Mouse (Mus musculus) MEL (cell line): ENCODE results near the gene Vstm2b. TPM values are rescaled to one million over a fixed set of nuclear protein-coding genes. Genes with fewer than 3 reads are reported as not detected.

Experiments used
- DNase-seq: peaks from one replicate; pipeline ENCODE4 v3.0.0; 2011; ENCODE audit warnings: low read depth, low spot score
- H3K27ac ChIP-seq: 2 replicates; pipeline ENCODE4 v1.5.1; 2012; ENCODE audit warnings: low read depth, mild to moderate bottlenecking, control low read depth, low read length, moderate library complexity; ENCODE audit not compliant: control insufficient read depth
- H3K27me3 ChIP-seq, 2 experiments: fragments of 150-350 bp in 1 of 2; sonication (generic) in 1 of 2; 2 replicates each; pipeline ENCODE4 v1.6.1; 2012; ENCODE audit warnings: low read length in 2 of 2, mild to moderate bottlenecking in 2 of 2, improper control_type of control experiment in 1 of 2, moderate library complexity in 1 of 2; ENCODE audit not compliant: insufficient read depth in 2 of 2, control insufficient read depth in 1 of 2
- H3K36me3 ChIP-seq, 2 experiments: 2 replicates each; pipeline ENCODE4 v1.6.1; 2012 to 2014; ENCODE audit warnings: low read length in 2 of 2, improper control_type of control experiment in 1 of 2, inconsistent platforms in 1 of 2, mild to moderate bottlenecking in 1 of 2; ENCODE audit not compliant: insufficient read depth in 2 of 2, control insufficient read depth in 1 of 2
- H3K4me1 ChIP-seq, 2 experiments: fragments of 150-350 bp in 1 of 2; sonication (generic) in 1 of 2; 2 replicates each; pipeline ENCODE4 v1.6.1; 2012; ENCODE audit warnings: low read length in 2 of 2, improper control_type of control experiment in 1 of 2, mild to moderate bottlenecking in 1 of 2; ENCODE audit not compliant: insufficient read depth in 2 of 2, control insufficient read depth in 1 of 2
- H3K4me3 ChIP-seq, 2 experiments: fragments of 150-350 bp in 1 of 2; sonication (generic) in 1 of 2; 2 replicates each; pipeline ENCODE4 v1.5.1; 2012; ENCODE audit warnings: low read depth in 2 of 2, low read length in 2 of 2, mild to moderate bottlenecking in 2 of 2, moderate library complexity in 2 of 2, control low read depth in 1 of 2, improper control_type of control experiment in 1 of 2; ENCODE audit not compliant: control insufficient read depth in 1 of 2, insufficient read depth in 1 of 2
- H3K79me2 ChIP-seq: 2 replicates; pipeline ENCODE4 v1.6.1; 2012; ENCODE audit warnings: mild to moderate bottlenecking, low read length, moderate library complexity; ENCODE audit not compliant: control insufficient read depth, poor library complexity, insufficient read depth
- H3K9ac ChIP-seq: 2 replicates; pipeline ENCODE4 v1.6.1; 2012; ENCODE audit warnings: low read depth, mild to moderate bottlenecking, control low read depth, low read length, moderate library complexity; ENCODE audit not compliant: control insufficient read depth, poor library complexity, severe bottlenecking
- H3K9me3 ChIP-seq: fragments of 150-350 bp; sonication (generic); replicated peaks from 2 replicates; pipeline ENCODE4 v1.6.1; 2012; ENCODE audit warnings: mild to moderate bottlenecking, low read length, improper control_type of control experiment, moderate library complexity; ENCODE audit not compliant: insufficient read depth
- CHD1 ChIP-seq: IDR thresholded peaks from 2 replicates; pipeline ENCODE4 v1.6.1; 2012; ENCODE audit warnings: low read depth, mild to moderate bottlenecking, inconsistent platforms, low read length, improper control_type of control experiment
- CHD2 ChIP-seq: IDR thresholded peaks from 2 replicates; pipeline ENCODE4 v1.6.1; 2011; ENCODE audit warnings: low read length, improper control_type of control experiment
- ELF1 ChIP-seq: IDR thresholded peaks from 2 replicates; pipeline ENCODE4 v1.6.1; 2014; ENCODE audit warnings: low read depth, mild to moderate bottlenecking, inconsistent platforms, low read length, improper control_type of control experiment, moderate library complexity
- GABPA ChIP-seq: IDR thresholded peaks from 2 replicates; pipeline ENCODE4 v1.6.1; 2012; ENCODE audit warnings: low read depth, mild to moderate bottlenecking, inconsistent platforms, low read length, improper control_type of control experiment, moderate library complexity
- HCFC1 ChIP-seq: IDR thresholded peaks from 2 replicates; pipeline ENCODE4 v1.6.1; 2012; ENCODE audit warnings: low read depth, mild to moderate bottlenecking, inconsistent platforms, low read length, improper control_type of control experiment, moderate library complexity
- MXI1 ChIP-seq: IDR thresholded peaks from 2 replicates; pipeline ENCODE4 v1.6.1; 2011; ENCODE audit warnings: mild to moderate bottlenecking, low read depth, low read length, improper control_type of control experiment
- POLR2A ChIP-seq, 2 experiments: IDR thresholded peaks; 2 replicates each; pipeline ENCODE4 v1.6.1; 2011 to 2012; ENCODE audit warnings: low read length in 2 of 2, mild to moderate bottlenecking in 2 of 2, control low read depth in 1 of 2, improper control_type of control experiment in 1 of 2, low read depth in 1 of 2, moderate library complexity in 1 of 2; ENCODE audit not compliant: control insufficient read depth in 1 of 2, insufficient read depth in 1 of 2, poor library complexity in 1 of 2
- POLR2AphosphoS2 ChIP-seq: IDR thresholded peaks from 2 replicates; pipeline ENCODE4 v1.6.1; 2011; ENCODE audit warnings: low read length, improper control_type of control experiment
- POLR2AphosphoS5 ChIP-seq: IDR thresholded peaks from 2 replicates; pipeline ENCODE4 v1.6.1; 2012; ENCODE audit warnings: low read depth, borderline replicate concordance, mild to moderate bottlenecking, inconsistent platforms, low read length, moderate library complexity, mixed read lengths
- RCOR1 ChIP-seq: IDR thresholded peaks from 2 replicates; pipeline ENCODE4 v1.6.1; 2012; ENCODE audit warnings: low read depth, mild to moderate bottlenecking, inconsistent platforms, low read length, improper control_type of control experiment
- SIN3A ChIP-seq: IDR thresholded peaks from 2 replicates; pipeline ENCODE4 v1.6.1; 2012; ENCODE audit warnings: low read length, improper control_type of control experiment, inconsistent platforms
- UBTF ChIP-seq: IDR thresholded peaks from 2 replicates; pipeline ENCODE4 v1.6.1; 2012; ENCODE audit warnings: low read depth, mild to moderate bottlenecking, inconsistent platforms, low read length, improper control_type of control experiment, moderate library complexity, borderline replicate concordance; ENCODE audit not compliant: insufficient read depth
- ZKSCAN1 ChIP-seq: IDR thresholded peaks from 2 replicates; pipeline ENCODE4 v1.6.1; 2012; ENCODE audit warnings: low read depth, mild to moderate bottlenecking, inconsistent platforms, low read length, improper control_type of control experiment, moderate library complexity
- ZMIZ1 ChIP-seq: IDR thresholded peaks from 2 replicates; pipeline ENCODE4 v1.6.1; 2012; ENCODE audit warnings: low read depth, mild to moderate bottlenecking, inconsistent platforms, low read length, improper control_type of control experiment, moderate library complexity
- ZNF384 ChIP-seq: IDR thresholded peaks from 2 replicates; pipeline ENCODE4 v1.6.1; 2012; ENCODE audit warnings: low read depth, mild to moderate bottlenecking, inconsistent platforms, low read length, improper control_type of control experiment
- polyA plus RNA-seq, 2 experiments: library from polyadenylated mRNA; stranded (reverse) in 1 of 2; unstranded in 1 of 2; fragments of >175 nt in 1 of 2; fragments of >200 nt in 1 of 2; gene quantifications; 2 replicates each; pipeline versions ENCODE4 v1.2.1 to v1.2.4; 2012; ENCODE audit warnings: low replicate concordance in 2 of 2, low read depth in 1 of 2; ENCODE audit not compliant: insufficient read length in 2 of 2, insufficient read depth in 1 of 2, missing spikeins in 1 of 2
- total RNA-seq: library from RNA; depleted of rRNA; stranded (reverse); fragments of 300-350 nt; gene quantifications from 2 replicates; pipeline ENCODE4 v1.2.3, GENCODE M21; 2012

Gene Vstm2b
- total and polyA plus RNA-seq, 3 experiments, result not detected

DNA sequence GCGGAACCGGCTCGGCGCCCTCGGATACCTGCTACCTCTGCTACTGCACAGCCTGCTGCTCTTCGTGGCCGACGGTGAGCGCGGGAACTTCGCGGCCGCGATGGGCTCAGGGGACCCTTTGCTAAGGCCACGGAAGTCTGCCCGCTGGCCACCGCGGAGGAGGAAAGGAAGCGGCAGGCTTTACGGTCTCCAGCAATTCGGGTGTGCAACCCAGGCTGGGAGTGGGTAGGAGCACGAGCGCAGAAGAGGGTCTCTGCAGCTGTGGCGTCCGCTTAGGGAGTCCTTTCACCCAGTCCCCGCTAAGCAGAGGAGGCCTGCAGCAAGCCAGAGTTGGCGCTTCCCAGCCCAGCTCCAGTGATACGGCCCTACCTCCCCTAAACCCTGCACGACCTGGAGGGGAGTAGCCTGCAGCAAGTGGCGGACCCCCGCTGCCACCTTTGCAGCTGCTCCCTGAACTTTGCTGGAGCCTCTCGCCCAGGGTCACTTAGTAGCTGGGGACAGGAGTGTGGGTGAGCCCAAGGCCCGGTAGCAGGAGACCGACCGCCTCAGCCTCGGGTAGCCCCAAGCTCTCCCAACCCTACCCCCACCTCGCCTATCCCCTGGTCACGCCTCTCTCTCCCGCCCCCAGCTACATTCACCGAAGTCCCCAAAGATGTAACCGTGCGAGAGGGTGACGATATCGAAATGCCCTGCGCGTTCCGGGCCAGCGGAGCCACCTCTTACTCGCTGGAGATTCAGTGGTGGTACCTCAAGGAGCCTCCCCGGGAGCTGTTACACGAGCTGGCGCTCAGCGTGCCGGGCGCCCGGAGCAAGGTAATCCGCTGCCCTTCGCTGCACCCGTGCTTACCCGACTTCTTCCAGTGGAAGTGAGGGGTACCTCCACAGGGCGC lies 1.5 kb downstream of the Vstm2b start:
- H3K9ac ChIP-seq, result no peak overlapping the region
- no peaks in the 10 kb centered on the region for H3K36me3 ChIP-seq
- DNase-seq, result no peak

DNA sequence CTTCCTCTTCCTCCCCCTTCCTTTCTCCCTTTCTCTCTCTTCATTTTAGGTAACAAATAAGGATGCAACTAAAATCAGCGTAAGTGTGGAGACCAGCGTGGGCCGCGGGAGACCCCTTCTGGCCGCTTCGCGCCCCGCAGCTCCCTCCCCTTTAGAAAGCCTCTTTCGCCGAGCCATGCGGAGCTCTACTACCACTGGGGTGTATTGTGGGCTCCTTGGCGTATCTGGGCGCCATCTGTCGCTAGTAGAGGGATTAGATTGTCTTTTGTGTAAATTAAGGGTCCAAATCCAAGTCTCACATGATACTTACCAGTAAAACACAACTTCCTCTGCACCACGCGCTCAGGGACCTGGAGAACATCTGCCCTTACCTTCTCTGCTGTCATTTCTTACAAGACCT lies 3.1 kb downstream of the Vstm2b start:
- no peak for DNase-seq
- Histone ChIP-seq H3K27me3 (no peaks in the 10 kb centered on the region), H3K4me3 (no peak overlapping the region)
- TF ChIP-seq RCOR1, result no peak
- TF ChIP-seq HCFC1, result no peak
- TF ChIP-seq CHD2, result no peak
- TF ChIP-seq CHD1, result no peak
- no peak for TF ChIP-seq ZMIZ1
- TF ChIP-seq, all 39 proteins: peak for 0
- no peaks in the 10 kb centered on the region for H3K9me3 ChIP-seq
- no peaks in the 10 kb centered on the region for H3K4me1 ChIP-seq
- no peaks in the 10 kb centered on the region for H3K36me3 ChIP-seq
- no peaks in the 10 kb centered on the region for H3K79me2 ChIP-seq
- H3K27ac ChIP-seq, result no peak overlapping the region
- H3K9ac ChIP-seq, result no peak overlapping the region

More for the DNA sequence above, 1.5 kb downstream of the Vstm2b start:
- H3K27ac ChIP-seq, result no peak overlapping the region
- H3K27me3 ChIP-seq, result no peaks in the 10 kb centered on the region
- H3K79me2 ChIP-seq, result no peaks in the 10 kb centered on the region
- H3K4me3 ChIP-seq, result no peak overlapping the region
- TF ChIP-seq GABPA, result no peak
- no peak for TF ChIP-seq CHD2
- no peak for TF ChIP-seq MXI1
- TF ChIP-seq HCFC1, result no peak
- no peak for TF ChIP-seq SIN3A
- no peak for TF ChIP-seq CHD1
- no peak for TF ChIP-seq POLR2A (IDR thresholded peaks at IDR 0.05; ENCODE audit: control insufficient read depth in 1 of 2, insufficient read depth in 1 of 2, low read depth in 1 of 2, low read length in 2 of 2, poor library complexity in 1 of 2)
- no peak for TF ChIP-seq POLR2AphosphoS2
- TF ChIP-seq POLR2AphosphoS5, result no peak
- TF ChIP-seq UBTF, result no peak
- no peak for TF ChIP-seq ZNF384
- no peaks in the 10 kb centered on the region for H3K4me1 ChIP-seq
- H3K9me3 ChIP-seq, result no peaks in the 10 kb centered on the region

DNA sequence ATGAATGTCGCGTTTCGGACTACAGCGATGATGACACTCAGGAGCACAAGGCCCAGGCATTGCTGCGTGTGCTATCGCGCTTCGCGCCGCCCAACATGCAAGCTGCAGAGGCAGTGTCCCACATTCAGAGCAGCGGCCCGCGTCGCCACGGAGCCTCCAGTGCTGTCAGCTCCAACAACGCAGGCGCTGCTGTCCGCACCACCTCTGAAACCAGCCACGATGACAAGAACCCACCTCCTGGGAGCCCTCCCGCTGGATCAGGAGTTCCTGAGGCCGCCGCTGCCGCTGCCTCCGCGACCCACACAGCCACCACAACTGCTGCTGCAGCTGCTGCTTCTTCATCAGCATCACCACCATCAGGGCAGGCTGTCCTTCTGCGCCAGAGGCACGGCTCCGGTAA lies 4.4 kb downstream of the Vstm2b start:
- Histone ChIP-seq H3K27ac (no peak overlapping the region), H3K27me3 (no peaks in the 10 kb centered on the region), H3K9me3 (no peaks in the 10 kb centered on the region), H3K9ac (no peak overlapping the region), H3K36me3 (no peaks in the 10 kb centered on the region), H3K79me2 (no peaks in the 10 kb centered on the region), H3K4me1 (no peaks in the 10 kb centered on the region), H3K4me3 (no peak overlapping the region)
- TF ChIP-seq ZKSCAN1 (no peak), ELF1 (no peak)
- no peak for DNase-seq
